Mouse (Mus musculus): ENCODE data around the gene Clgn. TPM values are rescaled to one million over a fixed set of nuclear protein-coding genes. Genes with fewer than 3 reads are reported as not detected.

Clgn gene
- polyA plus RNA-seq (2014; fragmentation: Illumina TruSeq; extraction: RNeasy Lipid Tissue Mini Kit (QIAGEN cat#74804); ENCODE audit: low read depth, low replicate concordance) = 0.20 TPM

DNA sequence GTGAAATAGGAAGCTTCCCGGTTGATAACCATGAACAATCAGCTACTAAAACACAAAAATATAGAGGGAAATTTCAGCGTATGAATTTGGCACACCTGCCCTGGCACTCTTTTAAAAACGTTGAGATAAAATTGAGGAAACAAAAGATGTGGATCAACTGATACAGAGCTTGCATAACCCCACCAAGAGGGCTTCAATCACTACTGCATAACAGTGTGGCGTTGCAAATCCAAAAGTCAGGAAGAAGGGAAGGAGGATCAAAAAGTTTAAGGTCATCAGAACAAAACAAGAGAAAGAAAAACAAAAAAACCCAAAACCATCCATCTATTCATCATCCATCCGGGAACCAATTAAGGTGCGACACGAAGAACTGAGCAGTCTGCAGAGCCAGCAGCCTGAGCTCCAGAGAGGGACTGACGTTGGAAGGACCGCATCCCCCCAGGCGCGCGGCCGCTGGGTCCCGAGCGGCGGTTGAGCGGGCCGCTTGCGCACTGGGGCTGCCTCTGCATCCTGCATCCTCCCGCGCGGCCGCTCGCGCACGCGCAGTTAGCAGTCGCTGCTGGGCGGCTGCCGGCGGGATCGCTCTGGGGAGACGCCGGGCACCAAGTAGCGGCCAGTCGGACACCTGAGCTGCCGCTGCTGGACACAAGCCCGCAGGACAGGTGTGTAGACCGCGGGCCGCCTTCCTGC is at the start of gene Clgn:
TSS of gene Clgn (plus strand) at position 552 of the 690 bp plus-strand sequence.

DNA sequence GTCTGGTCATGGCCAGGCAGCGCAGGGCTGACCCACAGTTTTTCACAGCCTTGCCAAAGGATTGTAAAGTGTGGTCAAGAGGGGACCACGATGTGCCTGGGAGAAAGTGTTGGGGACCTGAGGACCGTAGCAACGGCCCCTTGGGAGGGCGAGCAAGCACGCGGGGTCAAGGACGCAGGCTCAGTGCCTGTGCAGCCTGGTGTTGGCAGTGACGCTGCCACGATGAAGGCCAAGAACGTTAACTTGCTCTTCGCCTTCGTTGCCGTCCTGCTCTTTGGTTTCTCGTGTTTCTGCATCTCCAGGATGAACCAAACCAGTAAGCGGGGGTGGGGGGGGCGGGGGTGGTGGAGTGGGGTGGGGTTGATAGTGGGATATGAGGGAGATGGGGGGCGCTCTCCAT is 41.4 kb upstream of the Clgn start, which contains the start of gene Mgat4d:
TSS of gene Mgat4d (plus strand) at position 209 of the 400 bp plus-strand sequence.

DNA sequence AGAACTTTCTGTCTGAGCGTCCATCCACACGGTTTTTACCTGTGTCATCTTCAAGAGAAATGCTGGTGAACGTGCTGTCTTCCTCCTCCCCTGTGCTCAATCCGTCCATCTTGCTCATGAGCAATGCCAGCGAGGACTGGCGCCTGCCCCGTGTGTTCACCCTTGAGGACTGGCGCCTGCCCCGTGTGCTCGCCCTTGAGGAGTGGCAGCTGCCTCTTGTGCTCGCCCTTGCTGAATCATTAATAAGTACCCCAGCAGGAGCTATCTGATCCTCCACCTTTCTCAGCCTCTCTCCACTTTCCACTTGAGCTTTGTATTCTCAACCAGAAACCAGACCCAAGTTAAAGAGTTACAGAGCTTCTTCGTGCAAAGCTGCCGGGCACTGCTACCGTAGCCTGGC is 68.6 kb downstream of the Clgn start, which contains the start of gene Scoc:
TSS of gene Scoc (minus strand) at position 170 of the 400 bp plus-strand sequence.

Other genes with a start within 250 kb of the Clgn start
- 3.7 TPM for gene Tbc1d9, start 224.5 kb upstream of the Clgn start, polyA plus RNA-seq (2014; fragmentation: Illumina TruSeq; extraction: RNeasy Lipid Tissue Mini Kit (QIAGEN cat#74804); ENCODE audit: low read depth, low replicate concordance)
- gene Gm10645, start 223.7 kb upstream of the Clgn start, polyA plus RNA-seq (2014; fragmentation: Illumina TruSeq; extraction: RNeasy Lipid Tissue Mini Kit (QIAGEN cat#74804); ENCODE audit: low read depth, low replicate concordance) = not detected
- gene Ucp1, start 99.5 kb upstream of the Clgn start, polyA plus RNA-seq (2014; fragmentation: Illumina TruSeq; extraction: RNeasy Lipid Tissue Mini Kit (QIAGEN cat#74804); ENCODE audit: low read depth, low replicate concordance) = 3.1 TPM
- gene Elmod2, start 57.4 kb upstream of the Clgn start, polyA plus RNA-seq (2014; fragmentation: Illumina TruSeq; extraction: RNeasy Lipid Tissue Mini Kit (QIAGEN cat#74804); ENCODE audit: low read depth, low replicate concordance) = 38.2 TPM
- not detected for gene Mgat4d, start 41.4 kb upstream of the Clgn start, polyA plus RNA-seq (2014; fragmentation: Illumina TruSeq; extraction: RNeasy Lipid Tissue Mini Kit (QIAGEN cat#74804); ENCODE audit: low read depth, low replicate concordance)
- 393 TPM for gene Scoc, start 68.5 kb downstream of the Clgn start, polyA plus RNA-seq (2014; fragmentation: Illumina TruSeq; extraction: RNeasy Lipid Tissue Mini Kit (QIAGEN cat#74804); ENCODE audit: low read depth, low replicate concordance)
- not detected for gene Olfr370, start 145.9 kb downstream of the Clgn start, polyA plus RNA-seq (2014; fragmentation: Illumina TruSeq; extraction: RNeasy Lipid Tissue Mini Kit (QIAGEN cat#74804); ENCODE audit: low read depth, low replicate concordance)
- 1.1 TPM for gene Ndufb7, start 176.8 kb downstream of the Clgn start, polyA plus RNA-seq (2014; fragmentation: Illumina TruSeq; extraction: RNeasy Lipid Tissue Mini Kit (QIAGEN cat#74804); ENCODE audit: low read depth, low replicate concordance)
- gene Tecr, start 218.1 kb downstream of the Clgn start, polyA plus RNA-seq (2014; fragmentation: Illumina TruSeq; extraction: RNeasy Lipid Tissue Mini Kit (QIAGEN cat#74804); ENCODE audit: low read depth, low replicate concordance) = 31.4 TPM
- 15.4 TPM for gene Dnajb1, start 218.3 kb downstream of the Clgn start, polyA plus RNA-seq (2014; fragmentation: Illumina TruSeq; extraction: RNeasy Lipid Tissue Mini Kit (QIAGEN cat#74804); ENCODE audit: low read depth, low replicate concordance)